ENCODE assay signal across 9 mouse cellular contexts in the genomic region with DNA sequence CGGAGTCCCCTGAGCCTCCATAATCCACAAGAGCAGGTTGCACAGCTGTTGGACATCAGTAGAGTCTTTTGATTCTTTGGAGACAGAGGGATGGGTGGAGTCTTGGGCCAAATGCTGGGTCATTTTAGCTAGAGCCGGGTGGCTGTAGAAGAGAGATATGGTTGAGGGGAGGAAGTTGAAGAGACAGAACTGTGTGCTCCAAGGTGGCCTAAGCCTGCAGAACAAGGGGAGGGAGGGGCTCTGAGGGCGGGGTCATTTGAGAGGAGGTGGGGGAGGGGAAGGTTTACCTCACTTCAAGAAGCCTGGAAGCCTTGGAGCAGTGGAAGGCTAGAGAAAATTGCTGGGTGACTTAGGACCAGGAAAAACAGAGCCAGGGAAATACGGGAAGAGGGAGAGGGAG. TPM values are rescaled to one million over a fixed set of nuclear protein-coding genes. Genes with fewer than 3 reads are reported as not detected.
DNase-seq lines count a peak whose midpoint lies in the region; ATAC-seq and TF ChIP-seq lines count a peak whose summit lies in the region.
"Had no signal": no experiment of that assay in that cellular context is flagged by ENCODE, and none has a peak within 500 bp of the region (broad histone marks: within the 10 kb centered on the region; RNA-seq: fewer than 3 reads in every experiment).

A gene (plus strand): TSS at position 296 of the 400 bp plus-strand sequence.

- H3K36me3 ChIP-seq in thymus, adult 2 months (ENCODE audit: control insufficient read depth, insufficient read depth, low read length), result peaks cover 4% of the 10 kb centered on the region; the same call in 1 of the 2 replicates
- H3K36me3 ChIP-seq in liver, embryonic 11.5 days (ENCODE audit: control insufficient read depth, insufficient read depth, low read length), result no peaks in the 10 kb centered on the region; the same call in 1 of the 2 replicates
- no peaks in the 10 kb centered on the region for H3K36me3 ChIP-seq in forebrain, embryonic 13.5 days (ENCODE audit: poor library complexity, severe bottlenecking)

- peak within 1 kb of the TSS; percentile 83 for H3K4me2 ChIP-seq in liver, embryonic 11.5 days
- no peak within 1 kb of the TSS for H3K4me2 ChIP-seq in forebrain, embryonic 13.5 days

- peak within 1 kb of the TSS; percentile 76 for H3K9ac ChIP-seq in liver, embryonic 11.5 days (ENCODE audit: low read depth, low read length)
- H3K9ac ChIP-seq in forebrain, embryonic 13.5 days, result no peak within 1 kb of the TSS

- 12% methylated on average over 4 of the region's 4 CpGs for WGBS in thymus, adult 2 months
- 11% methylated on average over 3 of the region's 4 CpGs for WGBS in liver, embryonic 11.5 days
- 37% methylated on average over 3 of the region's 4 CpGs for WGBS in forebrain, embryonic 13.5 days

- peak within 1 kb of the TSS; percentile 95 for H3K4me3 ChIP-seq in thymus, adult 2 months (ENCODE audit: control insufficient read depth, insufficient read depth, low read length)
- peak within 1 kb of the TSS; percentile 54 for H3K4me3 ChIP-seq in liver, embryonic 11.5 days (ENCODE audit: low read depth, low read length)
- H3K4me3 ChIP-seq in forebrain, embryonic 13.5 days, result no peak within 1 kb of the TSS

- peak; percentile 91 for ATAC-seq in liver, embryonic 11.5 days (replicated peaks; ENCODE audit: low FRiP score)
- ATAC-seq in forebrain, embryonic 13.5 days, result no peak

- TF ChIP-seq POLR2A in thymus, adult 2 months (IDR thresholded peaks at IDR 0.05; ENCODE audit: control insufficient read depth, extremely low read depth, insufficient read depth, low read length, poor library complexity), result no peak

- no peaks in the 10 kb centered on the region for H3K27me3 ChIP-seq in thymus, adult 2 months (ENCODE audit: control insufficient read depth, insufficient read depth, low read length)
- no peaks in the 10 kb centered on the region for H3K27me3 ChIP-seq in liver, embryonic 11.5 days (replicated peaks; ENCODE audit: control insufficient read depth, insufficient read depth, low read length)
- no peaks in the 10 kb centered on the region for H3K27me3 ChIP-seq in forebrain, embryonic 13.5 days

- peak within 1 kb of the TSS; percentile 94 for H3K27ac ChIP-seq in thymus, adult 2 months (ENCODE audit: control insufficient read depth, insufficient read depth, low read length)
- peak within 1 kb of the TSS; percentile 95 for H3K27ac ChIP-seq in liver, embryonic 11.5 days (ENCODE audit: low read depth, low read length)
- no peak within 1 kb of the TSS for H3K27ac ChIP-seq in forebrain, embryonic 13.5 days

- DNase-seq in thymus, adult 2 months, result no peak
- DNase-seq in thymus, adult 18-20 months, result no peak
- DNase-seq in c-Kit-positive CD71-positive TER-119-negative erythroid progenitor cells, embryonic 14.5 days (ENCODE audit: low read depth), result peak; percentile 80
- DNase-seq in liver, embryonic 11.5 days (ENCODE audit: low spot score), result no peak
- DNase-seq in thymus, postnatal 4 days, result peak; percentile 32
- no peak for DNase-seq in adrenal gland, postnatal 36 days
- no peak for DNase-seq in adipocyte (ENCODE audit: low spot score)
- DNase-seq: kidney, postnatal 4 days had no signal

- TF ChIP-seq CTCF in thymus, adult 2 months (IDR thresholded peaks at IDR 0.05; ENCODE audit: borderline replicate concordance, control insufficient read depth, extremely low read depth, insufficient read depth, low read length, poor library complexity), result no peak

- H3K9me3 ChIP-seq in liver, embryonic 11.5 days (ENCODE audit: control insufficient read depth, low read length), result no peaks in the 10 kb centered on the region
- no peaks in the 10 kb centered on the region for H3K9me3 ChIP-seq in forebrain, embryonic 13.5 days (replicated peaks)

- H3K4me1 ChIP-seq in thymus, adult 2 months (replicated peaks; ENCODE audit: control insufficient read depth, insufficient read depth, low read length), result peaks cover 48% of the 10 kb centered on the region
- peaks cover 24% of the 10 kb centered on the region for H3K4me1 ChIP-seq in liver, embryonic 11.5 days (replicated peaks; ENCODE audit: control insufficient read depth, insufficient read depth, low read length)
- no peaks in the 10 kb centered on the region for H3K4me1 ChIP-seq in forebrain, embryonic 13.5 days

RNA-seq across cellular contexts. Expression of the gene that starts here (rescaled TPM):
- polyA plus RNA-seq in thymus, adult 2 months (2012; rRNA removed), result 54.8 and 56.4 TPM in 2 replicates
- polyA plus RNA-seq in liver, embryonic 11.5 days (2014; fragmentation: Nextera tagmentation; extraction: Ambion mirVana), result 3.9 and 4.8 TPM in 2 replicates
- under 1 TPM; 0.23 to 0.46 TPM for total RNA-seq in adrenal gland, postnatal 36 days (2021)
- 0.12 TPM in 1 of 2 replicates, not detected in the other for polyA plus RNA-seq in forebrain, embryonic 13.5 days (2015; fragmentation: Nextera tagmentation; extraction: Ambion mirVana)

Comparison
In these comparisons a context has a peak if more than half of its experiments do, and no peak if none do; other contexts are left out.
1. DNase-seq: peak in c-Kit-positive CD71-positive TER-119-negative erythroid progenitor cells, embryonic 14.5 days (single experiment) and thymus, postnatal 4 days (single experiment); none in thymus, adult 2 months (single experiment), thymus, adult 18-20 months (0 of 2), liver, embryonic 11.5 days (single experiment), adrenal gland, postnatal 36 days (0 of 2) and adipocyte (single experiment).